Mouse (Mus musculus) heart, embryonic 13.5 days (tissue): ENCODE measurements at regions not wholly inside any gene's neighbourhood (a gene's known extent, or its start where the extent isn't known, plus 50 kb on each side); places are given as distances from the start of the nearest gene placed in this dataset.

ENCODE experiments used
- ATAC-seq: fragments of 200-750 bp; cut with Nextera tagmentation; 2 replicates; pipeline ENCODE4 v1.8.0; 2017; ENCODE audit warnings: moderate TSS enrichment; ENCODE audit not compliant: insufficient number of reproducible peaks, low FRiP score, low TSS enrichment; ENCODE audit errors: extremely low read depth
- H3K27ac ChIP-seq: fragments of 300-500 bp; sonication (generic); replicated peaks from 2 replicates; pipeline ENCODE4 v1.5.1; 2015; ENCODE audit warnings: moderate library complexity, mild to moderate bottlenecking, inconsistent platforms
- H3K27me3 ChIP-seq: fragments of 300-500 bp; sonication (generic); replicated peaks from 2 replicates; pipeline ENCODE4 v1.6.1; 2015; ENCODE audit warnings: mild to moderate bottlenecking, inconsistent platforms
- H3K36me3 ChIP-seq: fragments of 300-500 bp; sonication (generic); 2 replicates; pipeline ENCODE4 v1.6.1; 2015; ENCODE audit warnings: mild to moderate bottlenecking, inconsistent platforms
- H3K4me1 ChIP-seq: fragments of 300-500 bp; sonication (generic); 2 replicates; pipeline ENCODE4 v1.6.1; 2015; ENCODE audit warnings: inconsistent platforms
- H3K4me2 ChIP-seq: fragments of 300-500 bp; sonication (generic); 2 replicates; pipeline ENCODE4 v1.6.1; 2015; ENCODE audit warnings: inconsistent platforms, mild to moderate bottlenecking, moderate library complexity
- H3K4me3 ChIP-seq: fragments of 300-500 bp; sonication (generic); 2 replicates; pipeline ENCODE4 v1.5.1; 2015; ENCODE audit warnings: moderate library complexity, mild to moderate bottlenecking, inconsistent platforms
- H3K9ac ChIP-seq: fragments of 300-500 bp; sonication (generic); 2 replicates; pipeline ENCODE4 v1.6.1; 2015; ENCODE audit warnings: inconsistent platforms, mild to moderate bottlenecking, moderate library complexity
- H3K9me3 ChIP-seq: fragments of 300-500 bp; sonication (generic); 2 replicates; pipeline ENCODE4 v1.6.1; 2016; ENCODE audit warnings: inconsistent platforms
- WGBS: fragments of 180-500 bp; shearing (Covaris S2); methylation state at CpG from one replicate; pipeline ENCODE4 v1.1.7; 2015; ENCODE audit warnings: mixed read lengths; 5-methylcytosine and 5-hydroxymethylcytosine counted together

GRCm38 (mm10) chr3:78841173-78841572 lies 445.1 kb downstream of the Rapgef2 start:
- H3K36me3 ChIP-seq: no peaks in the 10 kb centered on the region
- H3K4me2 ChIP-seq: no peak overlapping the region
- ATAC-seq: no peak
- H3K27ac ChIP-seq: no peak overlapping the region
- 65% methylated on average over 4 of the region's 4 CpGs for WGBS
- H3K9me3 ChIP-seq: no peaks in the 10 kb centered on the region
- H3K4me1 ChIP-seq: no peaks in the 10 kb centered on the region
- no peaks in the 10 kb centered on the region for H3K27me3 ChIP-seq
- H3K4me3 ChIP-seq: no peak overlapping the region
- no peak overlapping the region for H3K9ac ChIP-seq

- no peak overlapping the region for H3K9ac ChIP-seq
- no peaks in the 10 kb centered on the region for H3K9me3 ChIP-seq
- H3K4me3 ChIP-seq: no peak overlapping the region
- H3K27me3 ChIP-seq: no peaks in the 10 kb centered on the region
- ATAC-seq: no peak
- H3K27ac ChIP-seq: no peak overlapping the region
- WGBS: 81% methylated on average over 5 of the region's 5 CpGs
- no peak overlapping the region for H3K4me2 ChIP-seq
- no peaks in the 10 kb centered on the region for H3K36me3 ChIP-seq
- no peaks in the 10 kb centered on the region for H3K4me1 ChIP-seq
These were observed 449.5 kb downstream of the Rapgef2 start for GRCm38 (mm10) chr3:78836824-78837223.

- Histone ChIP-seq H3K36me3 (no peaks in the 10 kb centered on the region), H3K4me1 (no peaks in the 10 kb centered on the region), H3K9me3 (no peaks in the 10 kb centered on the region), H3K4me2 (no peak overlapping the region), H3K9ac (no peak overlapping the region), H3K4me3 (no peak overlapping the region), H3K27me3 (no peaks in the 10 kb centered on the region), H3K27ac (no peak overlapping the region)
- ATAC-seq: no peak
- 53% methylated on average over 2 of the region's 2 CpGs for WGBS
These were observed 460.8 kb downstream of the Rapgef2 start for GRCm38 (mm10) chr3:78825505-78825904.

GRCm38 (mm10) chr3:78812425-78812824 lies 473.9 kb downstream of the Rapgef2 start:
- Histone ChIP-seq H3K36me3 (no peaks in the 10 kb centered on the region), H3K27ac (no peak overlapping the region), H3K27me3 (no peaks in the 10 kb centered on the region), H3K4me2 (no peak overlapping the region), H3K9me3 (no peaks in the 10 kb centered on the region), H3K4me3 (no peak overlapping the region), H3K4me1 (no peaks in the 10 kb centered on the region), H3K9ac (no peak overlapping the region)
- 75% methylated on average over 3 of the region's 3 CpGs for WGBS
- ATAC-seq: no peak

GRCm38 (mm10) chr3:78810431-78811152 lies 475.7 kb downstream of the Rapgef2 start:
- Histone ChIP-seq H3K4me2 (no peak overlapping the region), H3K4me1 (no peaks in the 10 kb centered on the region), H3K36me3 (no peaks in the 10 kb centered on the region), H3K27ac (no peak overlapping the region), H3K27me3 (no peaks in the 10 kb centered on the region), H3K9me3 (no peaks in the 10 kb centered on the region), H3K4me3 (no peak overlapping the region), H3K9ac (no peak overlapping the region)
- WGBS: 76% methylated on average over 5 of the region's 5 CpGs
- no peak for ATAC-seq

- WGBS: 63% methylated on average over 2 of the region's 2 CpGs
- H3K27ac ChIP-seq: no peak overlapping the region
- H3K36me3 ChIP-seq: no peaks in the 10 kb centered on the region
- H3K9ac ChIP-seq: no peak overlapping the region
- no peak overlapping the region for H3K4me3 ChIP-seq
- no peaks in the 10 kb centered on the region for H3K4me1 ChIP-seq
- H3K4me2 ChIP-seq: no peak overlapping the region
- H3K9me3 ChIP-seq: no peaks in the 10 kb centered on the region
- no peak for ATAC-seq
- no peaks in the 10 kb centered on the region for H3K27me3 ChIP-seq
These were observed 483.1 kb downstream of the Rapgef2 start for GRCm38 (mm10) chr3:78803176-78803575.

- H3K27ac ChIP-seq: no peak overlapping the region
- 80% methylated on average over 4 of the region's 4 CpGs for WGBS
- H3K4me2 ChIP-seq: no peak overlapping the region
- no peak for ATAC-seq
- H3K4me1 ChIP-seq: no peaks in the 10 kb centered on the region
- no peaks in the 10 kb centered on the region for H3K36me3 ChIP-seq
- no peak overlapping the region for H3K9ac ChIP-seq
- H3K4me3 ChIP-seq: no peak overlapping the region
- H3K9me3 ChIP-seq: no peaks in the 10 kb centered on the region
- H3K27me3 ChIP-seq: no peaks in the 10 kb centered on the region
These were observed 490.3 kb downstream of the Rapgef2 start for GRCm38 (mm10) chr3:78795951-78796455.

- H3K9ac ChIP-seq: no peak overlapping the region
- H3K4me1 ChIP-seq: no peaks in the 10 kb centered on the region
- H3K36me3 ChIP-seq: no peaks in the 10 kb centered on the region
- no peaks in the 10 kb centered on the region for H3K27me3 ChIP-seq
- H3K4me3 ChIP-seq: no peak overlapping the region
- no peak for ATAC-seq
- H3K4me2 ChIP-seq: no peak overlapping the region
- no peaks in the 10 kb centered on the region for H3K9me3 ChIP-seq
- 92% methylated on average over 7 of the region's 7 CpGs for WGBS
- no peak overlapping the region for H3K27ac ChIP-seq
These were observed 493.8 kb downstream of the Rapgef2 start for GRCm38 (mm10) chr3:78792440-78793057.

- Histone ChIP-seq H3K4me3 (no peak overlapping the region), H3K27me3 (no peaks in the 10 kb centered on the region), H3K4me1 (no peaks in the 10 kb centered on the region), H3K9me3 (no peaks in the 10 kb centered on the region), H3K27ac (no peak overlapping the region), H3K36me3 (no peaks in the 10 kb centered on the region), H3K4me2 (no peak overlapping the region), H3K9ac (no peak overlapping the region)
- WGBS: 64% methylated on average over 1 of the region's 1 CpGs
- no peak for ATAC-seq
These were observed 503.6 kb downstream of the Rapgef2 start for GRCm38 (mm10) chr3:78782766-78783165.

GRCm38 (mm10) chr3:78755686-78756476 lies 530.4 kb downstream of the Rapgef2 start:
- Histone ChIP-seq H3K4me1 (no peaks in the 10 kb centered on the region), H3K9ac (no peak overlapping the region), H3K27ac (no peak overlapping the region), H3K4me3 (no peak overlapping the region), H3K27me3 (no peaks in the 10 kb centered on the region), H3K36me3 (no peaks in the 10 kb centered on the region), H3K9me3 (no peaks in the 10 kb centered on the region), H3K4me2 (no peak overlapping the region)
- no peak for ATAC-seq
- 53% methylated on average over 4 of the region's 4 CpGs for WGBS

- ATAC-seq: no peak
- no peaks in the 10 kb centered on the region for H3K36me3 ChIP-seq
- H3K4me1 ChIP-seq: no peaks in the 10 kb centered on the region
These were observed 550.2 kb downstream of the Rapgef2 start for GRCm38 (mm10) chr3:78736111-78736510.

More at GRCm38 (mm10) chr3:78736111-78736510, 550.2 kb downstream of the Rapgef2 start:
- H3K4me2 ChIP-seq: no peak overlapping the region
- no peak overlapping the region for H3K4me3 ChIP-seq
- H3K27me3 ChIP-seq: no peaks in the 10 kb centered on the region
- no peak overlapping the region for H3K27ac ChIP-seq
- H3K9ac ChIP-seq: no peak overlapping the region
- H3K9me3 ChIP-seq: no peaks in the 10 kb centered on the region
